Mouse (Mus musculus): ENCODE results near the gene Vnn1.

Vnn1 gene

DNA sequence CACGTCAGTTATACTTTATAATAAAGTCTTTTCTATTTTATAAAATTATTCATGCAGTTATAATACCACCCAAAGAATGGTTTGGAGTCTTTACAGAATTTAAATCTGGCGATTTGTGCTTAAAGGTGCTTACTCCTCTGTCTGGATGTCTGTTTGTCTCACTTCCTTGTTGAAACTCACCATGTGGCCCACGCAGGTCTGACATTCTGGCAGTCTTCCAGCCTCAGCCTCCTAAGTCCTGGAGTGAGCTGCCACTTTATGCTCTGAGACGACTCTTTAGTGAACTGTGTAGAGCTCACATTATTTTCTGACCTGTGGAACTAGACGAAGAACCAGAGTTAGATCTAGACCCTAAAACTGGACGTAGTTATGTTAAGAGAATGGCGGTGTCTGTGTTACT is 53.5 kb downstream of the Vnn1 start:
- no peak for TF ChIP-seq CTCF (conservative IDR thresholded peaks at IDR 0.05; ENCODE audit: low read length)
- TF ChIP-seq POU5F1 (IDR thresholded peaks at IDR 0.05; ENCODE audit: borderline replicate concordance, low read length): no peak
- no peak for TF ChIP-seq NANOG (IDR thresholded peaks at IDR 0.05; ENCODE audit: borderline replicate concordance, low read length)
- Histone ChIP-seq H3K27me3 (ENCODE audit: insufficient read depth, low read length) (no peaks in the 10 kb centered on the region), H3K9me3 (ENCODE audit: low read length) (no peaks in the 10 kb centered on the region), H3K4me1 (replicated peaks; ENCODE audit: low read depth, low read length) (no peaks in the 10 kb centered on the region), H3K36me3 (ENCODE audit: insufficient read depth, low read length) (no peaks in the 10 kb centered on the region), H3K4me3 (replicated peaks; ENCODE audit: low read length) (no peak overlapping the region)

DNA sequence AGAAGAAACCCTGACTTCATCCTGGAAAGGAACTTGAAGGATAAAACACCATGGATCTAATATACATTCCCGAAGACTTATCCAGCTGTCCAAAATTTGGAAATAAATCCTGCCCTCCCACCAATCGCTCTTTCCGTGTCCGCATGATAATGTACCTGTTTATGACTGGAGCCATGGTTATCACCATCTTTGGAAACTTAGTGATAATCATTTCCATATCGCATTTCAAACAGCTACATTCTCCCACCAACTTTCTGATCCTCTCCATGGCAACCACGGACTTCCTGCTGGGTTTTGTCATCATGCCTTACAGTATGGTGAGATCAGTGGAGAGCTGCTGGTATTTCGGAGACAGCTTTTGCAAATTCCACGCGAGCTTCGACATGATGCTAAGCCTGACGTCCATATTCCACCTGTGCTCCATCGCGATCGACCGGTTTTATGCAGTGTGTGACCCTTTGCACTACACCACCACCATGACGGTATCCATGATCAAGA is 55.1 kb downstream of the Vnn1 start, which contains the start of gene Taar3:
Gene Taar3, plus strand, starts transcription at position 51 of the 498 bp plus-strand sequence.
- no peaks in the 10 kb centered on the region for H3K9me3 ChIP-seq (ENCODE audit: low read length)
- H3K27me3 ChIP-seq (ENCODE audit: insufficient read depth, low read length): no peaks in the 10 kb centered on the region
- no peaks in the 10 kb centered on the region for H3K36me3 ChIP-seq (ENCODE audit: insufficient read depth, low read length)
- no peak for TF ChIP-seq CTCF (conservative IDR thresholded peaks at IDR 0.05; ENCODE audit: low read length)
- TF ChIP-seq POU5F1 (IDR thresholded peaks at IDR 0.05; ENCODE audit: borderline replicate concordance, low read length): no peak
- H3K4me3 ChIP-seq (replicated peaks; ENCODE audit: low read length): no peak within 1 kb of the TSS
- H3K4me1 ChIP-seq (replicated peaks; ENCODE audit: low read depth, low read length): no peaks in the 10 kb centered on the region

DNA sequence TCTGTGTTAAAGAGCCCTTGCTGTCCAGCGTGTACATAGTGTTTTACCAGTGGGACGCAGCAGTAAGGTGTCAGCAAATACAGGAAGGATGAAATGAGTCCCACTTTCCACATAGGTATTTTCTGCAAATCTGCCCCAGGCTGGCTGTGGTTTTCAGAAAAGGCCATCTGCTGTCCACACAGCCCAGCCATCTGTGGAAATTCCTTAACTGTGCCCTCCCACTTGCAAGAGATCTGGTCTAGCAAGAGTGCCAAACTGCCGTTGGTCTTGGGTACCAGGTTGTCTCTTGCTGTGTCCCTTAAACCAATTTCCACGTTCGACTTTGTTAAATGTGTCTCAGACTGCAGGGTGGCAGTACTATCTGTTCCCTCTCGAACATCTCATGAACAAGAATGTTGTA is 57.2 kb downstream of the Vnn1 start:
- Histone ChIP-seq H3K27me3 (ENCODE audit: insufficient read depth, low read length) (no peaks in the 10 kb centered on the region), H3K9me3 (ENCODE audit: low read length) (no peaks in the 10 kb centered on the region), H3K4me3 (replicated peaks; ENCODE audit: low read length) (no peak overlapping the region), H3K36me3 (ENCODE audit: insufficient read depth, low read length) (no peaks in the 10 kb centered on the region), H3K4me1 (replicated peaks; ENCODE audit: low read depth, low read length) (no peaks in the 10 kb centered on the region)
- no peak for TF ChIP-seq POU5F1 (IDR thresholded peaks at IDR 0.05; ENCODE audit: borderline replicate concordance, low read length)
- no peak for TF ChIP-seq NANOG (IDR thresholded peaks at IDR 0.05; ENCODE audit: borderline replicate concordance, low read length)
- no peak for TF ChIP-seq CTCF (conservative IDR thresholded peaks at IDR 0.05; ENCODE audit: low read length)
